Mouse (Mus musculus): ENCODE data around the gene Sh3bgrl2. TPM values are rescaled to one million over a fixed set of nuclear protein-coding genes. Genes with fewer than 3 reads are reported as not detected.
"Not testable (repeated sequence)": the region's sequence is repeated elsewhere in the genome, so short reads cannot be mapped to it uniquely, and the experiment has no call there.

Gene Sh3bgrl2
- total RNA-seq (2021) (10 to 100 TPM in 1 of 2 experiments, 1 to 10 TPM in 1; 3.7 to 10.1 TPM), polyA plus RNA-seq (2012; rRNA removed) (2.6 and 4.8 TPM in 2 replicates)
- long read RNA-seq, full-length matches to known transcripts = 4 of 5 reads
- long read RNA-seq, partial matches to known transcripts = 0 of 5 reads
- long read RNA-seq, other reads (novel, unspliced or antisense) = 1 of 5 reads

- WGBS = 2% methylated on average over 76 of the region's 76 CpGs
- Histone ChIP-seq H3K9ac (ENCODE audit: low read depth, low read length) (peak within 1 kb of the TSS; percentile 79), H3K4me1 (ENCODE audit: control insufficient read depth, insufficient read depth, low read length) (no peaks in the 10 kb centered on the region), H3K27me3 (ENCODE audit: control insufficient read depth, insufficient read depth, low read length) (no peaks in the 10 kb centered on the region; the same call in 1 of the 2 replicates), H3K27ac (peak within 1 kb of the TSS; percentile 63), H3K4me3 (peak within 1 kb of the TSS; percentile 60), H3K36me3 (ENCODE audit: control insufficient read depth, insufficient read depth, low read length) (no peaks in the 10 kb centered on the region), H3K79me2 (replicated peaks; ENCODE audit: control insufficient read depth, insufficient read depth, low read length) (no peaks in the 10 kb centered on the region)
- DNase-seq = peak; percentile 89 to 92
- intact Hi-C loops (cut with DNase I) = loop anchor here (5.0 kb wide), 2 partner anchors 101 to 114 kb away; no protein-coding TSS in a partner anchor
- TF ChIP-seq POLR2A (IDR thresholded peaks at IDR 0.05; ENCODE audit: insufficient read depth, low read depth, low read length) (peak; percentile 86), EP300 (IDR thresholded peaks at IDR 0.05; ENCODE audit: insufficient read depth, low read depth, low read length) (no peak), CTCF (IDR thresholded peaks at IDR 0.05) (0 out of 2 replicates have a peak, but pooled peaks have one; percentile 2)
These were observed at the start of gene Sh3bgrl2 for GRCm38 (mm10) chr9:83547830-83548689. Gene Sh3bgrl2, plus strand, starts transcription at chr9:83548327.

DNA sequence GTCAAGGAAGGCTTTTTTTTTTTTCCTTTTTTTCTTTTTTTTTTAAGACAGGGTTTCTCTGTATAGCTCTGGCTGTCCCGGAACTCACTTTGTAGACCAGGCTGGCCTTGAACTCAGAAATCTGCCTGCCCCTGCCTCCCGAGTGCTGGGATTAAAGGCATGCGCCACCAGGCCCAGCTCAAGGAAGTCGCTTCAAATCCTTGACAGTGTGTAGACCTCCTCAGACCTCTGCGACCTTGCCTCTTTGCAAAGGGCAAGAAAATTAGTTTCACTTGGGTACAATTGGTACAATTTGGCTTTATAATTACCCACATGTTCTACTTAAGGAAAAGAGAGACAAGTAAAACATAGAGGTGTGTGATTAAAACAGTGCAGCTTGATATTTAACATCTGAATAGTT lies 29.0 kb upstream of the Sh3bgrl2 start:
- H3K27me3 ChIP-seq (ENCODE audit: control insufficient read depth, insufficient read depth, low read length); H3K27ac ChIP-seq; H3K9ac ChIP-seq (ENCODE audit: low read depth, low read length); H3K4me3 ChIP-seq; H3K36me3 ChIP-seq (ENCODE audit: control insufficient read depth, insufficient read depth, low read length); intact Hi-C loops (cut with DNase I); DNase-seq; H3K79me2 ChIP-seq (replicated peaks; ENCODE audit: control insufficient read depth, insufficient read depth, low read length); H3K4me1 ChIP-seq (ENCODE audit: control insufficient read depth, insufficient read depth, low read length): not testable (repeated sequence)
- 91% methylated on average over 5 of the region's 5 CpGs for WGBS

GRCm38 (mm10) chr9:83519510-83520155 lies 28.5 kb upstream of the Sh3bgrl2 start:
- TF ChIP-seq CTCF (IDR thresholded peaks at IDR 0.05) (no peak), EP300 (IDR thresholded peaks at IDR 0.05; ENCODE audit: insufficient read depth, low read depth, low read length) (no peak), POLR2A (IDR thresholded peaks at IDR 0.05; ENCODE audit: insufficient read depth, low read depth, low read length) (no peak)
- H3K79me2 ChIP-seq (replicated peaks; ENCODE audit: control insufficient read depth, insufficient read depth, low read length) = no peaks in the 10 kb centered on the region
- intact Hi-C loops (cut with DNase I) = no loop called here
- no peaks in the 10 kb centered on the region for H3K27me3 ChIP-seq (ENCODE audit: control insufficient read depth, insufficient read depth, low read length)
- WGBS = 79% methylated on average over 6 of the region's 6 CpGs
- DNase-seq = no peak
- H3K4me1 ChIP-seq (ENCODE audit: control insufficient read depth, insufficient read depth, low read length) = no peaks in the 10 kb centered on the region
- H3K36me3 ChIP-seq (ENCODE audit: control insufficient read depth, insufficient read depth, low read length) = no peaks in the 10 kb centered on the region
- no peak overlapping the region for H3K9ac ChIP-seq (ENCODE audit: low read depth, low read length)
- no peak overlapping the region for H3K4me3 ChIP-seq
- H3K27ac ChIP-seq = no peak overlapping the region

DNA sequence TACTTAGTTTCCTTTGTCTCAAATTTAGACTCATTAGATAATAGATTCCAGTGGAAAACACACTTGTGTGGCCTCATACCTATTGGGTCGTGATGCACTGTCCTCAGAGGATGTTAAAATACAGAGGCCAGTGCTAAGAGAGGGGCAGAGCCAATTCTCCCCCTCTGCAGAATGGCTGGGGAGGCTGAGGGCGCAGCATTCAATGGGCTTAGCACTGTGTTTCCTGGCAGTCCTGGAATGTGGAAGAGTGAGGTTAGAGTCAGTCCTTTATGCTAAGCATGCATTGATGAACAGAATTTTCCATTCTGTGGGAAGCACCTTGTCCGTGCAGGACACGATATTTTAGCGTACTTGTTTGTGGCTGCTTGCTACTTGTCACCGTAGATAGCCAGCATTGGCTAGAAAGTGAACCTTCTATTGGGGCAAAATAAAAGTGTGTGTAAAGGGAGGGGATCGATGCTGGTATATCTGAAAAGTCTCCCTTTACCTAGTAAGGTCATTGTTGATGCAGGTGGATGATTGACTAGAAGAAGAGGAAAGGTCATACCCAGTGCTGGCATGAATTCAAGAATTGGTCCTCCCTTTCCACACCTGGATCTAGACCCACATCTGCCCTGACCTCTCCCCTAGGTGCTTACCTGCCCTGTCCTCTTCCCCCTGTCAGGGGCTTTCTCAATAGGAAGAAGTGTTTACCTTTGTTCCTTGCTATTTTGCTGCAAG lies 20.6 kb upstream of the Sh3bgrl2 start:
- Histone ChIP-seq H3K27me3 (ENCODE audit: control insufficient read depth, insufficient read depth, low read length) (0 out of 2 replicates have a peak, but pooled peaks cover 2% of the 10 kb centered on the region), H3K4me3 (no peak overlapping the region), H3K4me1 (ENCODE audit: control insufficient read depth, insufficient read depth, low read length) (no peaks in the 10 kb centered on the region), H3K36me3 (ENCODE audit: control insufficient read depth, insufficient read depth, low read length) (no peaks in the 10 kb centered on the region), H3K79me2 (replicated peaks; ENCODE audit: control insufficient read depth, insufficient read depth, low read length) (no peaks in the 10 kb centered on the region), H3K9ac (ENCODE audit: low read depth, low read length) (no peak overlapping the region), H3K27ac (no peak overlapping the region)
- 67% methylated on average over 7 of the region's 7 CpGs for WGBS
- intact Hi-C loops (cut with DNase I) = no loop called here
- DNase-seq = no peak
- TF ChIP-seq CTCF (IDR thresholded peaks at IDR 0.05) (no peak), POLR2A (IDR thresholded peaks at IDR 0.05; ENCODE audit: insufficient read depth, low read depth, low read length) (no peak), EP300 (IDR thresholded peaks at IDR 0.05; ENCODE audit: insufficient read depth, low read depth, low read length) (no peak)

GRCm38 (mm10) chr9:83533044-83533769 lies 14.9 kb upstream of the Sh3bgrl2 start:
- Histone ChIP-seq H3K4me1 (ENCODE audit: control insufficient read depth, insufficient read depth, low read length) (no peaks in the 10 kb centered on the region), H3K9ac (ENCODE audit: low read depth, low read length) (no peak overlapping the region), H3K79me2 (replicated peaks; ENCODE audit: control insufficient read depth, insufficient read depth, low read length) (no peaks in the 10 kb centered on the region), H3K4me3 (no peak overlapping the region), H3K27me3 (ENCODE audit: control insufficient read depth, insufficient read depth, low read length) (0 out of 2 replicates have a peak, but pooled peaks cover 2% of the 10 kb centered on the region), H3K36me3 (ENCODE audit: control insufficient read depth, insufficient read depth, low read length) (no peaks in the 10 kb centered on the region), H3K27ac (no peak overlapping the region)
- intact Hi-C loops (cut with DNase I) = no loop called here
- TF ChIP-seq CTCF (IDR thresholded peaks at IDR 0.05) (no peak), EP300 (IDR thresholded peaks at IDR 0.05; ENCODE audit: insufficient read depth, low read depth, low read length) (no peak), POLR2A (IDR thresholded peaks at IDR 0.05; ENCODE audit: insufficient read depth, low read depth, low read length) (no peak)
- 74% methylated on average over 5 of the region's 5 CpGs for WGBS
- DNase-seq = no peak

All from heart, adult 2 months (tissue).